Mouse (Mus musculus): Measurements from ENCODE around the gene Abhd5. TPM values are rescaled to one million over a fixed set of nuclear protein-coding genes. Genes with fewer than 3 reads are reported as not detected.

Gene Abhd5
- total RNA-seq, 2 experiments from 2014 or later, result 65.3 to 82.8 TPM

GRCm38 (mm10) chr9:122346059-122346458 is 5.3 kb upstream of the Abhd5 start:
- no peak for DNase-seq

GRCm38 (mm10) chr9:122347882-122348281 is 3.5 kb upstream of the Abhd5 start:
- DNase-seq, result no peak

GRCm38 (mm10) chr9:122349286-122349685 is 2.1 kb upstream of the Abhd5 start:
- no peak for DNase-seq

- DNase-seq, result no peak
Measured at GRCm38 (mm10) chr9:122350396-122351130, 845 bp upstream of the Abhd5 start.

- DNase-seq, result no peak
Measured at GRCm38 (mm10) chr9:122352025-122352392, 601 bp downstream of the Abhd5 start.

GRCm38 (mm10) chr9:122352911-122353310 is 1.5 kb downstream of the Abhd5 start:
- DNase-seq, result no peak

GRCm38 (mm10) chr9:122354240-122354639 is 2.8 kb downstream of the Abhd5 start:
- DNase-seq, result no peak

GRCm38 (mm10) chr9:122357073-122357472 is 5.7 kb downstream of the Abhd5 start:
- no peak for DNase-seq

- DNase-seq, result no peak
Measured at GRCm38 (mm10) chr9:122357626-122358025, 6.2 kb downstream of the Abhd5 start.

GRCm38 (mm10) chr9:122364171-122364570 is 12.8 kb downstream of the Abhd5 start:
- no peak for DNase-seq

GRCm38 (mm10) chr9:122370292-122370794 is 18.9 kb downstream of the Abhd5 start:
- DNase-seq, result no peak

GRCm38 (mm10) chr9:122372506-122372905 is 21.1 kb downstream of the Abhd5 start:
- DNase-seq, result no peak

GRCm38 (mm10) chr9:122372991-122373390 is 21.6 kb downstream of the Abhd5 start:
- DNase-seq, result no peak

GRCm38 (mm10) chr9:122378986-122379385 is 27.6 kb downstream of the Abhd5 start:
- DNase-seq, result peak; percentile 24

GRCm38 (mm10) chr9:122380959-122381358 is 29.6 kb downstream of the Abhd5 start:
- DNase-seq, result no peak

GRCm38 (mm10) chr9:122382006-122382405 is 30.6 kb downstream of the Abhd5 start:
- DNase-seq, result no peak

GRCm38 (mm10) chr9:122386015-122386414 is 34.6 kb downstream of the Abhd5 start:
- no peak for DNase-seq

- DNase-seq, result no peak
Measured at GRCm38 (mm10) chr9:122389287-122389920, 38.0 kb downstream of the Abhd5 start.

- DNase-seq, result peak; percentile 19
Measured at GRCm38 (mm10) chr9:122395816-122396215, 44.4 kb downstream of the Abhd5 start.

GRCm38 (mm10) chr9:122397156-122397555 is 45.7 kb downstream of the Abhd5 start:
- DNase-seq, result peak; percentile 20

- no peak for DNase-seq
Measured at GRCm38 (mm10) chr9:122398746-122399145, 47.3 kb downstream of the Abhd5 start.

GRCm38 (mm10) chr9:122401239-122401638 is 49.8 kb downstream of the Abhd5 start:
- DNase-seq, result no peak

- no peak for DNase-seq
Measured at GRCm38 (mm10) chr9:122410437-122411175, 59.2 kb downstream of the Abhd5 start.

All from adrenal gland, postnatal 10 days (tissue).